Mouse (Mus musculus) right cerebral cortex, adult 18-20 months (tissue): Measurements from ENCODE around the gene Foxp3.
A peak's percentile ranks its signal among the peaks of the same experiment; 100 is the strongest.

Experiments
- DNase-seq: peaks from one replicate; pipeline ENCODE4 v3.0.0; 2022; ENCODE audit warnings: mixed read lengths

Gene Foxp3

DNA sequence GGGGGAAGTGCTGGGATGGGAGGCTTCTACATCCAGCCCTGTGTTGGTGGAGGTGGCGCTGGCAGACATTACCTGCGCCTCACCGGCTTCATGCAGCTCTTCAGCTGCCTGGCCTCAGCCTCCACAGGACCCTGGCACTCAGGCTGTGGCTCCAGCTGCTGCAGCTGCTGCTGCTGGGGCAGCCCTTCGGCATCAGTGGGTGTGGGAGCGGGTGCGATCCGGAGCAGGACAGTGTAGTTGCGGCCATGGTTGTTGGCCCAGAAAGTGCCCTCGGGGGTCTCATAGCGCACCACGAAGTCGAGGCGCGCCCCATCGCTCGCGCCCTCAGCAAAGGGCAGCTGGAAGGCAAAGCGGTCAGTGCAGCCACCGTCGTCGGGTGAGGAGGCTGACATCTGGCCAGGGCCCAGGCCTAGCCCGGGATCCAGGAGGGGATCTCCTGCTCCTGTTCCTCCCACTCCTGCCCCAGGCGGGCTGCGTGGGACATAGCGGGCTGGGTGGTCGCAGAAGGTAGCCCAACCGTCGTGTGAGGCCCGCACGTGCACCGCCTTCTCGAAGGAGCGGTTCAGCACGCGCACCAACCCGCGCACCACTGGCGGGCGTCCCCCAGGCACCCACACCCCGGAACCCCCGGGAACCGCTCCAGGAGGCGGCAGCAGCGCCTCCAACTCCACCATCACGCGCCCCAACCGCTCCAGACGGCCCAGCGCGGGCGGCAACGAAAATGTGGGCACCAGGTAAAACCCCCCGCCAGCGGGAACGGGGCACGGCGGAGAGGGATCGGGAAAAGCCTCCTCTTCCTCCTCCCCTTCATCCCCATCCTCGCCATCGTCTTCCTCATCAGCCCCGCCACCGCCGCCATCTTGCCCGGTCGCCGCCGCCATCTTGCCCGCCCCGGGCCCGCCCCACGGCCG lies at the start of gene Foxp3:
Gene Foxp3 (plus strand): TSS at position 469 of the 911 bp plus-strand sequence.
- DNase-seq, result peak; percentile 12

DNA sequence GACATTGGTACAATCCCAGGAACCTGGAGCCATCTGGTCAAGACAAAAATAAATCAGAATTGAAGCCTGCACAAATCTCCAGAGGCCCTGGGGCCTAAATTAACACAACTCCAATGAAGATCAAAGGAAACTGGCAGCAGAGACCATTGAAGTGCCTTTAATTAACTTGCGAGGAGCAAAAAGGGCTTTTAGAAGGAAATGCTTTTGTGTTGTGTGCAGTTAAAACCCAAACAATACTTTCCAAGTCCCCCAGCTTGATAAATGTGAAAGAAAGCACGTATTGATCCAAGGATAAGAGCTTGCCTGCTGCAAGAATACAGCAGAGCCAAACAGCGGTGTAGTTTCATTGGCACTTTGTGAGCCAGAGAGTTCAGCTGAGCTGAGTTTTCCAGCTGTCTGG lies 48.5 kb upstream of the Foxp3 start:
- no peak for DNase-seq

- no peak for DNase-seq
These were observed 20.0 kb upstream of the Foxp3 start for GRCm38 (mm10) chrX:7553474-7553873.

GRCm38 (mm10) chrX:7563076-7563475 lies 10.4 kb upstream of the Foxp3 start:
- no peak for DNase-seq

- DNase-seq, result no peak
These were observed 7.1 kb upstream of the Foxp3 start for GRCm38 (mm10) chrX:7566352-7566751.

DNA sequence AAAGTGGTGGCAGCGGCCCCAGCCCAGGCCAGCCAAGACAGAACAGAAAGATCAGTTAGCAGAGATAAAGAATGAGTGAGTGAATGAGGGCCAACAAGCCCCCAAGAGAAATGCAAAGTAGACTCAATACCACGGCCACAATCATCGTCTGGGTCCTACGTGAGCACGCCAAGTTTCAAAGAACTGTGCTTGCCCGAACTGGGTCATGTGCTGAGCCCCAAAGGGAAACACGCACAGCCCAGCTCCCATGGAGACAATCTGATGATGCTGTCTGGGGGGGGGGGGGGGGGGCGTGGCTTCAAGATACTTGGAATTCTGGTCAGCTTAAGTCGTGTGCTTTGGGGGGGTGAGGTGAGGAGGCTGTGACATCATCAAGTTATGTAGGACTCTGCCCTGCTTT lies 6.0 kb upstream of the Foxp3 start:
- no peak for DNase-seq

DNA sequence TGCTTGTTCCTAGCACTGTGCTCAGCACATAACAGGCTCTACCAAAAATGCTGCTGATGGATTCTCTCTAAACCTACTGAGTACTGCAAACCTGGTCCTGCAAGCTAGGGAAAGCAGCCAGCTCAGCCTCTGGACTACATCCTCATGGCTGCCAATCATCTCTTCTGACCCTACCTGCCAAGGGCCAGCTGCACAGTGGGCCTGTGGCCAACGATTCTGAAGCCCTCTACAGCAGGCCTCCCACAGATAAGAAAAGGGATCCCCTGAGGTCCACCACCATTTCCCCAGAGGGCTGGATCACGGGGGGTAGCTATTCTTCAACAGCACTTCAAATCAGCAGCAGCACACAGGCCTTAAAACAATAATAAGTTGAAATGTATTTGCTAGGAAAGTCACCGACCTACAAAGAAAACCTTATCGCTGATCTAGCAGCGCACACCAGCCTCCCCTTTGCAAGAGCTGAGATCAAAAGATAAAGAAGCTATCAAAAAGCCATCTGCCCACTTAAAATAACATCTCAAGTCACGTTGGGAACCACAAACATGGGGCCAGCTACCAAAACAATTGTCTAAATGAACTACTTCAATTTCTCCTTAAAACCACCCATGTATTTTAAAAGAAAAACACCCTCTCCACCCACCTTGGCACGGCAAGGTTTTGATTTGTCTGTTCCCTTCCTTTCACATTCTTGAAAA lies 2.8 kb upstream of the Foxp3 start:
- DNase-seq, result no peak

DNA sequence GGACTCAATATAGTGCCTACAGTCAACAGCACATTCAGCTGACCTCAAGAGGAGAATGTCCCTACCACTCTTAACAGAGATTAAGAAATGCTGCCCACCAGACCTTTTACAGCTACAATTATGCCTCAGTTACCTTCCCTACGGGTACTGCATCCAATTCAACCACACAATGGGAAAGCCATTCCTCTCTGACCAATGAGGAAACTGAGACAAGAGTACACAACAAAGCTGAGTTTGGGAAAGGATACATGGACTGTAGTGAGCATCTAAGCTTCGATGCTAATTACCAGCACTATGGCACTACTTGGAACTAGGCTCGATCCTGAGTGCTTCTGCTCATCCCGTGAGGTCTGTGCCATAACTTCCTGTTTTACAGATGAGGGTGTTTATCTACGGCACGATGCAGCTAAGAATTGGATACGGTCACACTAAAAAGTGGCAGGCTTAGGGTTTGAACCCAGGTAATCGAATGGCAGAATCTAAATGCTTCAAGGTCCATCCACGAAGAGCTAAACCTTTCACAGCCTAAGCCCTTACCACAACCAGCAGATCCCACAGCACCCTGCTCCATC lies 1.8 kb upstream of the Foxp3 start:
- DNase-seq, result no peak

DNA sequence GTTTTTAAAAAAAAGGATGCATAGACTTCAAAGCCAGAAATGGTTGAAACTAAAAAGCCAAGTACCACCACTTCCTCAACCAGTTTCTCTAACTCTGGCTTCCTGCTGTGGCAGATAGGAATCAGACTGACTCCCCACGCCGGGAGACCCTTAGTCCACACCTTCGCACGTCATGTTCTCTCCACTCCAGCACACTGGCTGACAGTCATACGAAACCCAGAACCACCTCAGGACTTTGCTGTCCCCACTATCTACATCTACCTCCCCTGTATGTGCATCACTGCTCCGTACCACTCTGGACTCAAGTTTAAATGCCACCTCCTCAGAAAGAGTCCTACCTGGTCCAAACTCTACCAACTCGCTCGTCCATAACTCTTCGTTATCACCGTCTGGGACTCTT lies 978 bp upstream of the Foxp3 start:
- no peak for DNase-seq

- DNase-seq, result peak; percentile 97
These were observed 842 bp downstream of the Foxp3 start, which contains the start of gene Ppp1r3f for GRCm38 (mm10) chrX:7574087-7574884. Gene Ppp1r3f (minus strand): TSS chrX:7574283.

GRCm38 (mm10) chrX:7574885-7575231 lies 1.4 kb downstream of the Foxp3 start:
- DNase-seq, result no peak

DNA sequence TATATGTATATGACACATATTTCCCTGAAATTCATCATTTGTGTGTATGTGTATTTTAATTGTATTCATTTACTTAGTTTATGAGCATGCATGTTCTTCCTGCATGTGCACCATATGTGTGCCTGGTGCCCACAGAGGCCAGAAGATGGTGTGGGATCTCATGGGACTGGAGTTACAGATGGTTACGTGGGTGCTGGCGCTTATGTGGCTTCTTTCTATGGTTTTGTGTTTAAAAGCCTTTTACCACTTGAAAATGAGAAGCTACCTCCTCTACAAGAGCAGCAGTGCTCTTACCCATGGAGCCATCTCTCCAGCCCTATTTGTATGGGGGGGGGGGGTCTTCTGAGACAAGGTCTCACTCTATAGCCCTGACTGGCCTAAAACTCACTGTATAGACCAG lies 7.7 kb downstream of the Foxp3 start:
- DNase-seq, result no peak

GRCm38 (mm10) chrX:7583881-7584280 lies 10.4 kb downstream of the Foxp3 start:
- DNase-seq, result no peak

DNA sequence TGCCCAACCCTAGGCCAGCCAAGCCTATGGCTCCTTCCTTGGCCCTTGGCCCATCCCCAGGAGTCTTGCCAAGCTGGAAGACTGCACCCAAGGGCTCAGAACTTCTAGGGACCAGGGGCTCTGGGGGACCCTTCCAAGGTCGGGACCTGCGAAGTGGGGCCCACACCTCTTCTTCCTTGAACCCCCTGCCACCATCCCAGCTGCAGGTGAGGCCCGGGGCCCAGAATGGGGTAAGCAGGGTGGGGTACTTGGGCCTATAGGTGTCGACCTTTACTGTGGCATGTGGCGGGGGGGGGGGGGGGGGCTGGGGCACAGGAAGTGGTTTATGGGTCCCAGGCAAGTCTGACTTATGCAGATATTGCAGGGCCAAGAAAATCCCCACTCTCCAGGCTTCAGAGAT lies 12.9 kb downstream of the Foxp3 start:
- DNase-seq, result no peak

- no peak for DNase-seq
These were observed 21.9 kb downstream of the Foxp3 start for GRCm38 (mm10) chrX:7595371-7595770.

GRCm38 (mm10) chrX:7604004-7604403 lies 30.6 kb downstream of the Foxp3 start:
- DNase-seq, result no peak

- DNase-seq, result peak; percentile 89
These were observed 31.6 kb downstream of the Foxp3 start, which contains the start of gene Ccdc22 for GRCm38 (mm10) chrX:7604879-7605574. Gene Ccdc22 (minus strand): TSS chrX:7605517.

DNA sequence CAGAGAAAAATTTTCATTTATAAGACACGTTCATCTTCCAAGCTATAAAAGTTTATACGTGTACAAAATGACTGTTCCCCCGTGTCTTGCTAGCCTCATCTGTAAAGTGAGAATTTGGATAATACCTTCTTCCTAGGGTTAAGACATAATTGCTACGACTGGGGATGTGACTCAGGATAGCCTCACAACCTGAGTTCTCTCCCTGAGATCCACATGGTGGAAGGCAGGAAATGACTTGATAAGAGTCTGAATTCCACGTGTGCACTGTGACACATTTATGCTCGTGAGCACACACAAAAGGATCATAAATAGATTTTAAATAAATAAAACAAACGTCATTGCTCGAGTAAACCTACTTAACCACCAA lies 32.1 kb downstream of the Foxp3 start:
- no peak for DNase-seq

- DNase-seq, result no peak
These were observed 33.3 kb downstream of the Foxp3 start, which contains the start of gene Cacna1f for GRCm38 (mm10) chrX:7606783-7607182. Gene Cacna1f (plus strand): TSS chrX:7607083.

- DNase-seq, result no peak
These were observed 36.6 kb downstream of the Foxp3 start for GRCm38 (mm10) chrX:7610035-7610434.

- no peak for DNase-seq
These were observed 37.3 kb downstream of the Foxp3 start for GRCm38 (mm10) chrX:7610536-7611258.
